Mouse (Mus musculus): ENCODE results near the gene Mrtfb.

- TF ChIP-seq CTCF (IDR thresholded peaks at IDR 0.05) (no peak), EP300 (IDR thresholded peaks at IDR 0.05) (no peak)
Measured at GRCm38 (mm10) chr16:13326622-13327021, 70.3 kb downstream of the Mrtfb start.

Measured in lung, postnatal 0 days (tissue).